Mouse (Mus musculus): ENCODE data around the gene Apoa2.

The Apoa2 gene

GRCm38 (mm10) chr1:171204249-171204644 is 20.6 kb upstream of the Apoa2 start:
- CTCF ChIA-PET, result no interaction called here

GRCm38 (mm10) chr1:171205704-171206493 is 19.0 kb upstream of the Apoa2 start:
- CTCF ChIA-PET, result interaction anchor here (0.6 kb wide), 1 partner anchor 79 kb away, joined by 3 read pairs; no protein-coding TSS in a partner anchor

- CTCF ChIA-PET, result no interaction called here
Measured at GRCm38 (mm10) chr1:171209409-171209808, 15.4 kb upstream of the Apoa2 start.

GRCm38 (mm10) chr1:171212854-171213253 is 12.0 kb upstream of the Apoa2 start:
- CTCF ChIA-PET, result no interaction called here

- CTCF ChIA-PET, result interaction anchor here (0.6 kb wide), 2 partner anchors 14 to 600 kb away, joined by 3 read pairs; no protein-coding TSS in a partner anchor
Measured at GRCm38 (mm10) chr1:171213801-171214496, 10.9 kb upstream of the Apoa2 start, which contains the start of gene Nr1i3. Nr1i3 (plus strand) TSS chr1:171213970.

- CTCF ChIA-PET, result interaction anchor here (0.6 kb wide), 1 partner anchor 356 kb away, joined by 3 read pairs; no protein-coding TSS in a partner anchor
Measured at GRCm38 (mm10) chr1:171216241-171216955, 8.5 kb upstream of the Apoa2 start.

- CTCF ChIA-PET, result interaction anchor here (0.8 to 1.0 kb wide), 2 partner anchors 27 to 81 kb away, joined by 3 read pairs; no protein-coding TSS in a partner anchor
Measured at GRCm38 (mm10) chr1:171220871-171221270, 4.0 kb upstream of the Apoa2 start.

- CTCF ChIA-PET, result interaction anchor here (0.6 to 1.0 kb wide), 3 partner anchors 26 to 81 kb away, joined by 3 read pairs; no protein-coding TSS in a partner anchor
Measured at GRCm38 (mm10) chr1:171221281-171222193, 3.3 kb upstream of the Apoa2 start.

GRCm38 (mm10) chr1:171222238-171223155 is 2.4 kb upstream of the Apoa2 start, which contains the start of gene Tomm40l:
Tomm40l (minus strand) TSS chr1:171222514.
- CTCF ChIA-PET, result no interaction called here

GRCm38 (mm10) chr1:171223168-171223567 is 1.7 kb upstream of the Apoa2 start:
- CTCF ChIA-PET, result interaction anchor here (0.7 kb wide), 1 partner anchor 1033 kb away, joined by 4 read pairs; no protein-coding TSS in a partner anchor

- CTCF ChIA-PET, result interaction anchor here (0.7 kb wide), 1 partner anchor 1033 kb away, joined by 4 read pairs; no protein-coding TSS in a partner anchor
Measured at GRCm38 (mm10) chr1:171223796-171224195, 1.1 kb upstream of the Apoa2 start.

GRCm38 (mm10) chr1:171226780-171227179 is 1.9 kb downstream of the Apoa2 start:
- CTCF ChIA-PET, result no interaction called here

- CTCF ChIA-PET, result interaction anchor here (0.6 kb wide), 1 partner anchor 39 kb away, joined by 6 read pairs; no protein-coding TSS in a partner anchor
Measured at GRCm38 (mm10) chr1:171227879-171228278, 3.0 kb downstream of the Apoa2 start.

GRCm38 (mm10) chr1:171229750-171230149 is 4.9 kb downstream of the Apoa2 start:
- CTCF ChIA-PET, result no interaction called here

- CTCF ChIA-PET, result no interaction called here
Measured at GRCm38 (mm10) chr1:171230215-171230614, 5.4 kb downstream of the Apoa2 start.

- CTCF ChIA-PET, result no interaction called here
Measured at GRCm38 (mm10) chr1:171231844-171232243, 7.0 kb downstream of the Apoa2 start.

- CTCF ChIA-PET, result no interaction called here
Measured at GRCm38 (mm10) chr1:171232348-171232747, 7.5 kb downstream of the Apoa2 start.

- CTCF ChIA-PET, result no interaction called here
Measured at GRCm38 (mm10) chr1:171232800-171233730, 8.2 kb downstream of the Apoa2 start.

All from spleen, embryonic (tissue).